Mouse (Mus musculus): ENCODE data around the gene Foxp2.

Foxp2 gene

DNA sequence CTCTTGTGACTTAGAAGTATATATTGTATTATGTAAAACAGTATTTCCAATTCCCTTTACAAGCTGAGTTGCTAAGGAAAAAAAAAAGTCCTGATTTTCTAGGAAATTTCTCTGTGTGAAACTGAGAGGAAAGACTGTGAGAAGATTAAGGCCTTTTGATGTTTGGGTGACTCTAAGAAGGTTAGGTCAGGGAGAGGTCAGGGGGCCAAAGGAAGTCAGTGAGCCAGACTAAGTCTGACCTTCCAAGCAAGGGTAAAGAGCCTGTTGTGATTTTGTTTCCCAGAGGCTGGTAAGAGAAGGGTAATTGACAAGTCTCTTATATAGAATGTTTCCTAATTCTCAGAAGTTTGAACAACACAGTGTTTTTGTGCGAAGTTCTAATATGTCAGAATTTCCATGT, 162.1 kb downstream of the Foxp2 start:
- in situ Hi-C loops (cut with MboI, MseI) = loop anchor here in 1 of 2 experiments (5.0 kb wide), 1 partner anchor 76 kb away; no protein-coding TSS in a partner anchor

DNA sequence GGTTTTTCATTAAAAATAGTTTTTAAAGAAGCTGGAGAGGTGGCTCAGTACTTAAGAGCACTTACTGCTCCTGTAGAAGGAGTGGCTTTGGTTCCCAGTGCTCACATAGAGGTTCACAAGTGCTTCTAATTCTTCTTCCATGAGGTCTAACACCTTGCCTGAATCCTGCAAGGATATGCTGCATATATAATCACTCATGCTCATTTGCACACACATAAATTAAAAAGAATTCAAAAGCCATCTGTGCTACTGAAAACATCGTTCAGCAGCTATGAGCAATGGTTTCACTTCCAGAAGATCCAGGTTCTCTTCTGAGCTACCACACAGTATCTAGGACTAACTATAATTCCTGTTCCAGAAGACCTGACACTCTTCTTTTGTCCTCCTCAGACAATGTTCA, 200.4 kb downstream of the Foxp2 start:
- in situ Hi-C loops (cut with MboI, MseI) = loop anchor here in 1 of 2 experiments (25.0 kb wide), 1 partner anchor 1589 kb away; no protein-coding TSS in a partner anchor

GRCm38 (mm10) chr6:15120916-15121315, 219.8 kb downstream of the Foxp2 start:
- in situ Hi-C loops (cut with MboI, MseI) = loop anchor here in 1 of 2 experiments (25.0 kb wide), 1 partner anchor 1609 kb away; no protein-coding TSS in a partner anchor

GRCm38 (mm10) chr6:15121339-15121738, 220.2 kb downstream of the Foxp2 start:
- in situ Hi-C loops (cut with MboI, MseI) = loop anchor here in 1 of 2 experiments (25.0 kb wide), 1 partner anchor 1609 kb away; no protein-coding TSS in a partner anchor

GRCm38 (mm10) chr6:15130142-15130541, 229.0 kb downstream of the Foxp2 start:
- in situ Hi-C loops (cut with MboI, MseI) = no loop called here

GRCm38 (mm10) chr6:15142094-15142493, 240.9 kb downstream of the Foxp2 start:
- in situ Hi-C loops (cut with MboI, MseI) = no loop called here

DNA sequence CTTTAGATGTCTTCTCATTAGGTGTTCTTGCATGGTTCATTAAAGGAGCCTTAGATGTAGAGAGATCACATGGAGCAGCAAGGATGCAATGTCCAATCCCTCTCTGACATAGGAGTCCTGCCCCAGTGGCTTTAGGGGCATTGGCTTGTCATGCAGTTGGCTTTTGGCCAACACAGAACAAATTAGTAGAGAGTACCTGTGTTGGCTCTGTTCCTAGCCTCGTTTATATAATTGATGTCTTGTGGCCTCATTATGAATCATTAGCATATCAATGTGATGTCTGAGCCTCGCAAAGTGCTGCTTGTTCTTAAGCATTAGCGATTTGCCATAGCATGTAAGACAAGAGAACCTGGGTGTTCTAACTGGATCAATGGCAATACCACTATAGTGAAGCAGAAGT, 250.5 kb downstream of the Foxp2 start:
- in situ Hi-C loops (cut with MboI, MseI) = no loop called here

- in situ Hi-C loops (cut with MboI, MseI) = no loop called here
Observed at GRCm38 (mm10) chr6:15163508-15164053, 262.4 kb downstream of the Foxp2 start.

DNA sequence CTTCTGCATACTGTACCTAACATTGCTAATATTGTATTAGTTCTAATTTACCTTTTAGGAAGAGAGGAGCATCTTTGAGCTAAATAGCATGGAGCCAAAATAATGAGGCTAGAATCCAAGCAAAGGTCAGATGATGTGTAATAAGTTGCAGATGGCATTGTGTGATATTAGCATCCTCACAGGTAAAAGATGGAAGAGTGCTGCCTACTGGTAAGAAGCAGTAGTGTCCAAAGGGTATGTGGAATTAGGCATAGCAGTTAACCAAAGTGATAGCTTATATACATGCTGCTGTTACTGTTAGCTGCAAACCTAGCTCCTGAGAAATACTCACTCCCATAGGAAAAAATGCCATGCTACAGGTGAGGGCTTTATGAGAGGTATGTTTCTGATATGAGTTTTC, 275.6 kb downstream of the Foxp2 start:
- in situ Hi-C loops (cut with MboI, MseI) = no loop called here

GRCm38 (mm10) chr6:15192877-15193276, 291.7 kb downstream of the Foxp2 start:
- in situ Hi-C loops (cut with MboI, MseI) = no loop called here

DNA sequence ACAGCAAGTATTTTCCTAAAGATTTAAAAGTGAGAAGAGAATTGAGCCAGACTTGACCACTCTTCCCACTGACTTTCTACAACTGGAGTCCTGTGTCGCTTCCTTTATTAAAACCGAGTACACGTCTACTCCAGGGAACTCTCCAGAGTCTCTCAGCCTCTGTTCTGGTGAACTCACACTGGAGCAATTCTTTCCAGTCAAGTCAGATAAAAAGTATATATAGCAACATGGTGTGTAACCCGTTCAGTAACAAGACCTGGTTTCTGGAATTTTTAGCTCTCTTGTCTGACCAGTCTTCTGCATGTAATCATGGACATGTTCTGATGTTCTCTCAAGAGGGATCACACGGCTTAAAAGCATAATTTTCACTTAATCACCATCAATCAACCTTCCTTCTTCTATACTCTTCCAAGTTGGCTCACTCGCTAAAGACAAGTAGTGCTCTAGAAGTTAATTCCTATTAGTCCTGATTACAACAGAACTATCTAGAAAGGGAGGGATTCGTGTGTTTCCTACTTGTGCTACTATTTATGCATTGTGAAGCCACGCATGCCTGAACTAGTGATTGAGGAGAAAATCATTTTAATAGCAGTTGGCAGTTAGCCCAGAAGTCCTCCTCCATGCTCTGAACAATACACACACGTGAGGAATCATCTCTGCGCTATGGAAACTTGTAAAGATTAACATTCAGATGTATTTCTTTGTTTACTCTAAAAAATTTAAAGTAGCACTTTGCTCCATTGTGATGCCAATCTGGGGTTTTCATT, 341.2 kb downstream of the Foxp2 start:
- in situ Hi-C loops (cut with MboI, MseI) = no loop called here

GRCm38 (mm10) chr6:15257393-15257792, 356.2 kb downstream of the Foxp2 start:
- in situ Hi-C loops (cut with MboI, MseI) = no loop called here

DNA sequence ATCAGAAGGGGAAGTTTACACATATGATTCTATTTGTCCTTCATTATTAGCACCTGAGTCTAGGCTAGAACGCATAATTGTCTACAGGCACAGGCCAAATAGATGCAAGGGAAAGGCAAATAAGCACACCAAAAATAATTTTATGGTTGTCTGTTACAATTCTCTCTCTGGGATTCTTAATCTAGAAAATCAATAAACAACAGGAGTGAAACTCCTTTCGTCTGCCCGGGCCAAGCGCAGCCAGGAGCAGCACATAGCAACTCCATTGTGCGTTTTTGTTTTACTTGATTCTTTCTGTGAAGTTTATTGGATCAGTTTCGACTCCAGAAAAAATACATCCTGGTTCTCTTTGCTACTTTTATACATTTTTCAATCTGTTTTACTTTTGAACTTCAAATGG, 356.7 kb downstream of the Foxp2 start:
- in situ Hi-C loops (cut with MboI, MseI) = no loop called here

DNA sequence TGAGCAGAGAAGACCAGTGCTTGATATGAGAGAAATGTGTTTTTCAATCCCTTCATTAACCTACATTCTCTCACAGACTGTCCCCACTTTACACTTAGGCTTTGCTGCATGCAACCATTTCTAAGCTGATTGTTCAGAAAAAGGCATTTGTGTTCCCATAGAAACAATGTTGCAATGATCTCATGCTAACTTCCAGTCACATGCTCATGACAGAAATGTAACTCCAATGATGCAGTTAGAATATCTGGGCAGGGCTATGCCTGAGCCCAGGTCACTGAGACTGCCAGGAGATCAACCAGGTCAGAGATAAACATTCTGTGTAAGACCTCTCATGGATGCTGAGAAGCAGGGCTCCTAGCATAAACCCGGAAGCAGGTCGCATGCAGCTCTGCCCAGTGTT, 367.0 kb downstream of the Foxp2 start:
- in situ Hi-C loops (cut with MboI, MseI) = no loop called here

DNA sequence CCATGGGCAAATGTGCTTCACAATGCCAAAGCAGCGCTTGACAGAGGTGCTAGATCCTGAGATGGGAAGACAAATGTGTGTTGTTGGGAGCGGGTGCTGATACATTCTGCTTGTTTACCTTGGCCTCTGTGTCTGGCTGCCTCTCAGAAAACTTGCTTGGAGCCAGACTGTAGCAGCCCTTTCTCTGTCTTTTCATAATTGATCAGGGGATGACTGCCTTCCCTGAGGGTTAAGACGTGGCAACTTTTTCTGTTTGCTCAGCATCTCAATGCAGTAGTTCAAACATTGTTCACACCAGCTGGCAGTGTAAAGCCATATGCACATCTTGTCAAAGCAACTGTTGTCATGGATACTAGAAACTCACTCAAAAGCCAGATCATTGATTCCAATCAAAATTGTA, 384.1 kb downstream of the Foxp2 start:
- in situ Hi-C loops (cut with MboI, MseI) = loop anchor here in 1 of 2 experiments (10.0 kb wide), 1 partner anchor 880 kb away; no protein-coding TSS in a partner anchor

GRCm38 (mm10) chr6:15294081-15294480, 392.9 kb downstream of the Foxp2 start:
- in situ Hi-C loops (cut with MboI, MseI) = no loop called here

- in situ Hi-C loops (cut with MboI, MseI) = no loop called here
Observed at GRCm38 (mm10) chr6:15299279-15299678, 398.1 kb downstream of the Foxp2 start.

DNA sequence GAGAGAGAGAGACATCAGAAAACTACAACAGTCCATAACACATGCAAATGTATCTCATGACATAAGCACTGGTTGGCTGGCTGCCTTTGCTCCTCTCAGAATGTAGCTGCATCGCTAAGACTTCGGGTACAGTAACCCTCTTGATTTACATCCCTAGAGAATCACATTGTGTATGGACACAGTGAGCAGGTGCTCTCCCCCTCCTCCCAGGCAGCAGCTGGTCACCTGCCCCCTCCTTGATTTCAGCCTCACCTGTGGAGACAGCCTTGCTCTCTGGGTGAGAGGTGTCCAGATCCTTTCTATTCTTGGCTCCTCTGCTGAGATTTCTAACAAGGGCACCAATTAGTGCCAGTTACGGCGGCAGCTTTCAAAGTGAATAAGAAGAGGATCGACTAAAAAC, 409.5 kb downstream of the Foxp2 start:
- in situ Hi-C loops (cut with MboI, MseI) = no loop called here

DNA sequence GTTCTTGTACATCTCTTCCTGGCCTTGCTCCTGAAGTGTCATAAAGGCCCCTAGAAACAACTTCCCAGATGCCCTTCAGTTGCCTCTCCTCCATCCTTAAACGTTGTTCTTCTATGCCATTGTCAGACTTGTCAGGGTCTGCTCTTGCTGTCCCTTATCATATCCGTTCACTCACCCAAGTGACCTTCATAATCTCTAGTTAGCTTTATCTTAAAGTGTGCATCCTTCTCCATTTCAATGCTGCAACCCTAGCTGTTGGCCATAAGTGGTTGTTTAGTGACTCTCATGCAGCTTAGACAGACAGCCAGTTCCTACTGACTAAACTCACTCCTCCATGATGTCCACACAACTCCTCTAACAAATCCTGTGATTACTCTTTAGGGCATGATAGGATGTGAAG, 415.8 kb downstream of the Foxp2 start:
- in situ Hi-C loops (cut with MboI, MseI) = no loop called here

- in situ Hi-C loops (cut with MboI, MseI) = no loop called here
Observed at GRCm38 (mm10) chr6:15318343-15318742, 417.2 kb downstream of the Foxp2 start.

GRCm38 (mm10) chr6:15321551-15321974, 420.4 kb downstream of the Foxp2 start:
- in situ Hi-C loops (cut with MboI, MseI) = no loop called here

GRCm38 (mm10) chr6:15323099-15323498, 421.9 kb downstream of the Foxp2 start:
- in situ Hi-C loops (cut with MboI, MseI) = no loop called here

DNA sequence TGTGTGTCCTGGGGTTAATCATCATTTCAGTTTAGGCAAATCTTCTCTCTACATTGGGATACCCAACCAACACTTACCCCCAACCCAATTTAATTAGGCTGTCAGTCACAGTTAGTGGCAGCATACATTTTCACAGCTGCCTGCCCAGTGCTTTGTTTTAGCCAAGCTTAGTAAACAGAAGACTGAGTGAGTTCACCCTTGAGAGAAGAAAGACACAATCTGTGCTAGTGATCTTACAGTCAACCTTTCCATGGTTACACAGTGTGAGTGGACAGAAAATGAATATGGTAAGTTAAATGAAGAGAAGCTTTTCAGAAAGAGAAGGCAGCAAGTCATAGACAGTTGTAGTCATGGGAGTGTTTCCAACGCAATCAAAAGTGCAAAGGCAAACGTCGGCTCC, 446.6 kb downstream of the Foxp2 start:
- in situ Hi-C loops (cut with MboI, MseI) = no loop called here

Data from T-helper 17 cell (primary cell).